Mouse (Mus musculus): ENCODE measurements at regions not wholly inside any gene's neighbourhood (a gene's known extent, or its start where the extent isn't known, plus 50 kb on each side); places are given as distances from the start of the nearest gene placed in this dataset.

- no peak for TF ChIP-seq ZC3H11A (IDR thresholded peaks at IDR 0.05; ENCODE audit: borderline replicate concordance, low read depth, low read length)
- no peak for TF ChIP-seq HCFC1 (IDR thresholded peaks at IDR 0.05; ENCODE audit: borderline replicate concordance, insufficient read depth, low read length)
- no peak for TF ChIP-seq CHD2 (IDR thresholded peaks at IDR 0.05; ENCODE audit: low read depth, low read length)
- TF ChIP-seq ZNF384 (IDR thresholded peaks at IDR 0.05; ENCODE audit: low read depth, low read length) = no peak
These were observed 409.2 kb upstream of the Klf4 start for GRCm38 (mm10) chr4:55941423-55941822.
